Mouse (Mus musculus) ovary, adult 18-20 months (tissue): Measurements from ENCODE around the gene Dgke.
"Not testable (repeated sequence)": the region's sequence is repeated elsewhere in the genome, so short reads cannot be mapped to it uniquely, and the experiment has no call there.

Source experiments
- DNase-seq: peaks from one replicate; pipeline ENCODE4 v3.0.0; 2022; ENCODE audit warnings: low spot score, mixed read lengths

The Dgke gene

GRCm38 (mm10) chr11:89066750-89067149 lies at the start of gene Dgke:
Dgke (minus strand) TSS chr11:89066850.
- no peak for DNase-seq

GRCm38 (mm10) chr11:89107180-89107807 lies 40.6 kb upstream of the Dgke start:
- no peak for DNase-seq

- no peak for DNase-seq
Measured at GRCm38 (mm10) chr11:89105823-89106222, 39.2 kb upstream of the Dgke start.

- DNase-seq = no peak
Measured at GRCm38 (mm10) chr11:89105211-89105610, 38.6 kb upstream of the Dgke start.

DNA sequence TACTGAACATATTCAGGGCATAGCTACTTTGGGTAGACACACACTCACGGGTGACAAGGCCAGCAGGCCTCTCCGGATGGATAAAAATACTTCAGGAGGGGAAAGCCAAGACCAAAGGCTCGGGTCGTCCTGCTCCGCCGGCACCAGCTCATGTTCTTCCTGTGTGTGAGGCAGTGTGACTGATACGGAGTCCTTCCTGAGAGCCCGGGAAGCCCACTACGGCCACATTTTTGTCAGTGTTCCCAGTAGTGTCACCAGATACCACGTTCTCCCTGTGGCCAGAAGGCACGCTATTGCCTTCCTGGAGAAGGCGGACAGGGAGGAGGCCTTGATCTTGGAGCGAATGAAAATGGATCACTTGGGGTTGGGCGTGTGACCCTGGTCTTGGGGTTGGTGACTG lies 36.5 kb upstream of the Dgke start:
- no peak for DNase-seq

DNA sequence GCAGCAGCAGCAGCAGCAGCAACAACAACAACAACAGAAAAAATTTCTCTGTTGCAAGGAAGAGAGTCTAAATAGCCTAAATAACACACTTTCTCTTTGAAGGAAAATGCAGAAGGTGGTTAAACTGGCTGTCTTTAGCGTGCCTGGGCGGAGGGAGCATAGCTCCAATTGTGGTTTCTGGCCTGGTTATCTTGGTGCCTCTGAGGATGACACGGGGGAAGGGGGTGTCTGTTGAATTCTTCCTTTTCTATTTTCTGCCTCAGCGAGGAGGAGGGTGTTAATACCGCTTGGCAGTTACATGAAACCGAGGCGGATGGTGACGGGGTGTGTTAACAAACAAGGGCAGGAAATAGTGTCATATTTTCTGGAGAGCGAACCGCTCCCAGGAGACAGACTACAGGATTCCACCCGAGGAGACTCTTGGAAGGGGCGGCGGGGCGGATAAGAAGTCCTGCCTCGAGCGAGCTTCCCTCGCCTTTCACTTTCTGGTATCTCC lies 34.2 kb upstream of the Dgke start:
- DNase-seq = no peak

- DNase-seq = peak; percentile 59
Measured at GRCm38 (mm10) chr11:89100403-89100802, 33.8 kb upstream of the Dgke start.

GRCm38 (mm10) chr11:89098930-89099329 lies 32.3 kb upstream of the Dgke start:
- DNase-seq = no peak

GRCm38 (mm10) chr11:89098083-89098835 lies 31.6 kb upstream of the Dgke start:
- no peak for DNase-seq

- DNase-seq = not testable (repeated sequence)
Measured at GRCm38 (mm10) chr11:89097292-89097691, 30.6 kb upstream of the Dgke start.

GRCm38 (mm10) chr11:89095306-89095705 lies 28.7 kb upstream of the Dgke start:
- no peak for DNase-seq

- no peak for DNase-seq
Measured at GRCm38 (mm10) chr11:89092714-89093113, 26.1 kb upstream of the Dgke start.

DNA sequence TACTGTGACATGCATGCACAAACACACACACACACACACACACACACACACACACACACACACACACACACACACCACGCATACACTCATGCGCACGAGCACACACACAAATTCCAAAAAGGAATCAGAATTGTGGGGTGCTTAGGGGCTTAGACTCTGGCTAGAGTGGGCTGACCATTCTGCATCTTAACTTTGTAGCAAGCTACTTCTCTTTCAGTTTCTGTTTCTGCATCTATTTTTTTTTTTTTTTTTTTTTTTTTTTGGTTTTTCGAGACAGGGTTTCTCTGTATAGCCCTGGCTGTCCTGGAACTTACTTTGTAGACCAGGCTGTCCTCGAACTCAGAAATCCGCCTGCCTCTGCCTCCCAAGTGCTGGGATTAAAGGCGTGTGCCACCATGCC lies 23.7 kb upstream of the Dgke start:
- not testable (repeated sequence) for DNase-seq

DNA sequence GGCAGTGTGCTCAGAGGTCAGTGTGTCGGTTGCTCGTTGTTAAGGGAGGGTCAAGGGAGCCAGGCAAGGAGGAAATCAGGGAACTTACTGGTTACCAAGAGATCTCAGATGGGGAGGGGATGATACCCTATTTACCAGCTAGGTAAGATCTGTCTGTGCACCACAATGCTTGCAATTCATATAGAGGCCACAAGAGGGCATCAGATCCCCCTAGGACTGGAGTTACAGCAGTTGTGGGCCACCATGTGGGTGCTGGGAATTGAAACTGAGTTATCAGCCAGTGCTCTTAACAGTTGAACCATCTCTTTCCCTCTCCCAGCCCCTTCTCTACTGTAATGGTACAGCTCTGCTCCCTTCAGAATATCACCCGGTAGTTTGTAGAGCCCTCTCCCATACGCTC lies 22.1 kb upstream of the Dgke start:
- no peak for DNase-seq

- no peak for DNase-seq
Measured at GRCm38 (mm10) chr11:89086208-89086809, 19.7 kb upstream of the Dgke start.

GRCm38 (mm10) chr11:89084601-89085000 lies 18.0 kb upstream of the Dgke start:
- no peak for DNase-seq

GRCm38 (mm10) chr11:89082691-89083090 lies 16.0 kb upstream of the Dgke start:
- DNase-seq = not testable (repeated sequence)

DNA sequence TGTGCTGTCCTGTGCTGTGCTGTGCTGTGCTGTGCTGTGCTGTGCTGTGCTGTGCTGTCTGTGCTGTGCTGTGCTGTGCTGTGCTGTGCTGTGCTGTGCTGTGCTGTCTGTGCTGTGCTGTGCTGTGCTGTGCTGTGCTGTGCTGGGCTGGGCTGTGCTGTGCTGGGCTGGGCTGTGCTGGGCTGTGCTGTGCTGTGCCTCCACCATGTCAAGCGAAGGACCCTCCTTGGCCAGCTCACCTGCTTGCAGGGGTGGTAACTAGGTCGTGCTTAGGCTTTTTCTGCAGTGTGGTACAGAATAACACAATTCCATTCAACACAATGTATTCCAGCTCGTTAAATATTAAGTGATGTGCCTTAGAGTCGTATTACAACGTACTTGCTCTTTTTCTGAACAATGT lies 15.3 kb upstream of the Dgke start:
- not testable (repeated sequence) for DNase-seq

DNA sequence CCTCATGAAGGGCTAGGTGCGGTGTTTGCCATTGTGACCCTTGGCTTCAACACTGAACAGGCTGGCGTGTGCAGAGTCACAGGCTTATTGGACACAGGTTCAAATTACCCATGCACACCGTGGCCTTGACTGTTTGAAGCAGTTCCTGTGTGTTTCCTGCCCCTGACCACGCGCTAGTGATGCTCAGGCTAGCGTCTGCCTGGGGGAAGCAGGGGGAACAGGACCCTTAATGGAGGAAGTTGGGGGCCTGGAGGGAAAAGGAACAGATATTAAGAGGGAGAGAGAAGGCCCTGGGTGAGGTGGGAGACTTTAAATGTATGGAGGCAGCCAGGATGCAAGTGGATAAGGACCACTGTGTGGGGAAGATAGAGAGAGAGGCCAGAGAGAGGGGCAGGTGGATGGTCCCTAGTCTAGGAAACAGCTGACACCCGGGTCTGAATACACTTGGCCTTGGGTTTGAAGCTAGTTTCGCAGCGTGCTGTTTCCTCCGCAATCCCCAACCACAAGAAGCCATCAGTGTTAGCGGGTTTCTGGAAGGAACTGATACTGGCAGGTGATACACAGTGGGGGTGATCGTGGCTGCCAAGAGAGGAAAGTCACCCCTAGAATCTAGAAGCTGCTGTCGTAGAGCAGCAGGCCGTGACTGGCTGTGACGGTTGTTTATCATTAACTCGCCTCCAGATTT lies 12.5 kb upstream of the Dgke start:
- no peak for DNase-seq

DNA sequence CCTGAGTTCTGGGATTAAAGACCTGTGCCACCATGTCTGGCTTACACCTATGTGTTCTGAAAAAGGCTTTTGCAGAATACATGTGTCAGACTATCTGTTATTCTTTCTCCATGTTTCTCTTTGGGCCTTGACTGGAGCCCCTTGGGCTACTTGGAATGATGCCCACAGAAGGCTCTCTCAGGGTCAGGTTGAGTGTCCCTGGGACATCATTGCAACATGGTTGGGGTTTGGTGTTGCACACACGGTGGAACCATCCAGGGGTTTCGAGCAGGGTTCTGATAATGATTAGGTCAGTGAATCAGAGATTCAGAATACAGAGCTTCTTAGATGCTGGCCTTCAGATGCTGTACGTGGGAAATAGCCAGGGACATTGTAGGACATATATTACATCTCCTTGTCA lies 11.7 kb upstream of the Dgke start:
- DNase-seq = no peak

DNA sequence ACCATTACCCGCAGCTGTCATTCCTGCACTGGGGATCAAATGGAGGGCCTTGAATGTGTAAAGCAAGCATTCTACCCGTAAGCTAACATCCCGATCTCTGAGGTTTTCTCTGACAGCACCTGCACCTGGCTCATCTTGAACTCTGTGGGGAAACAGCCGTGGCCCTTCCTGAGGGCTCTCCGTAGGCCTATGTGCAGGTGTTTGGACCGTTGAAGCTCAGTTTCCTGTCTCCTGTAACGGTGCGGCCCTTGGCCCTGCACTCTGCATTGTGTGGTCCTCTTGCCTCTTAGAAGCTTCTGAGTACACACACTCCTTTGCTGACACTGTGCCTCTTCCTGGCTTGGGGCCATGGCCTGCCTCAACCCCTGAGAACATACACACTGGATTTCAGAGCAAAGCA lies 11.0 kb upstream of the Dgke start:
- no peak for DNase-seq

DNA sequence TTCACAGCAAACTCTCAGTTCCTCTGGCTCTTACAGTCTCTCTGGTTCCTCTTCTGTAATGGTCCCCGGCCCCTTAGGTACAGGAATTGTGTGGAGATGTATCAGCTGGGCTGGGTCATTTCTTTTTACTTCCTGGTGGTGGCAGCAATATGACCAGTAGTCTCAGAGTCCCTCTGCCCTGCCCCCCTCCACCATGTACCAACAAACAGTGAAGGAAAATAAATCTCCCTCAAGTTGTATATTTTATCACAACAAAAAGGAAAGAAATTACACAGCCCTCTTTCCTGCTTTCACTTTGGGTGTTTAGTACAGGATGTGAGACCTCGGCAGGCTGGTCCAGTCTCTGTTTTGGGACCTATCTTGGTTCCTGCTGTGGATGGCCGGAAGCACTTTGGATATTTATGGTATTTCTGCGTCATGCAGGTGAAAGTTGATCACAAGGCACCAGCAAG lies 9.7 kb upstream of the Dgke start:
- no peak for DNase-seq
